Mouse (Mus musculus): ENCODE results near the gene Rpp14. TPM values are rescaled to one million over a fixed set of nuclear protein-coding genes. Genes with fewer than 3 reads are reported as not detected.

Rpp14 gene
- polyA plus RNA-seq, 1 experiment = 47.1 TPM

GRCm38 (mm10) chr14:8038150-8038549, 42.0 kb upstream of the Rpp14 start:
- no peak overlapping the region for H3K4me3 ChIP-seq (ENCODE audit: low read depth, low read length)
- TF ChIP-seq EP300 (IDR thresholded peaks at IDR 0.05; ENCODE audit: insufficient read depth, low read depth, low read length) = no peak
- TF ChIP-seq POLR2A (IDR thresholded peaks at IDR 0.05; ENCODE audit: insufficient read depth, low read length) = no peak
- TF ChIP-seq CTCF (IDR thresholded peaks at IDR 0.05; ENCODE audit: low read depth, low read length) = no peak
- peaks cover 3% of the 10 kb centered on the region for H3K4me1 ChIP-seq (ENCODE audit: control insufficient read depth, insufficient read depth, low read length)
- no peaks in the 10 kb centered on the region for H3K36me3 ChIP-seq (ENCODE audit: control insufficient read depth, insufficient read depth, low read length, poor library complexity, severe bottlenecking)
- no peak overlapping the region for H3K9ac ChIP-seq (ENCODE audit: low read depth, poor library complexity, severe bottlenecking)
- H3K27me3 ChIP-seq (ENCODE audit: control insufficient read depth, insufficient read depth, low read length, poor library complexity, severe bottlenecking) = no peaks in the 10 kb centered on the region
- no peaks in the 10 kb centered on the region for H3K9me3 ChIP-seq (replicated peaks; ENCODE audit: control insufficient read depth, insufficient read depth, low read length, poor library complexity, severe bottlenecking)
- H3K27ac ChIP-seq (ENCODE audit: insufficient read depth, low read length) = no peak overlapping the region

- H3K9ac ChIP-seq (ENCODE audit: low read depth, poor library complexity, severe bottlenecking) = no peak overlapping the region
- no peaks in the 10 kb centered on the region for H3K36me3 ChIP-seq (ENCODE audit: control insufficient read depth, insufficient read depth, low read length, poor library complexity, severe bottlenecking)
- H3K9me3 ChIP-seq (replicated peaks; ENCODE audit: control insufficient read depth, insufficient read depth, low read length, poor library complexity, severe bottlenecking) = no peaks in the 10 kb centered on the region
- H3K27ac ChIP-seq (ENCODE audit: insufficient read depth, low read length) = no peak overlapping the region
- no peaks in the 10 kb centered on the region for H3K27me3 ChIP-seq (ENCODE audit: control insufficient read depth, insufficient read depth, low read length, poor library complexity, severe bottlenecking)
- H3K4me1 ChIP-seq (ENCODE audit: control insufficient read depth, insufficient read depth, low read length) = peaks cover 3% of the 10 kb centered on the region
- H3K4me3 ChIP-seq (ENCODE audit: low read depth, low read length) = no peak overlapping the region
- TF ChIP-seq POLR2A (IDR thresholded peaks at IDR 0.05; ENCODE audit: insufficient read depth, low read length) = no peak
- no peak for TF ChIP-seq EP300 (IDR thresholded peaks at IDR 0.05; ENCODE audit: insufficient read depth, low read depth, low read length)
- TF ChIP-seq CTCF (IDR thresholded peaks at IDR 0.05; ENCODE audit: low read depth, low read length) = no peak
Measured at GRCm38 (mm10) chr14:8038791-8039448, 41.2 kb upstream of the Rpp14 start.

- no peaks in the 10 kb centered on the region for H3K27me3 ChIP-seq (ENCODE audit: control insufficient read depth, insufficient read depth, low read length, poor library complexity, severe bottlenecking)
- peaks cover 3% of the 10 kb centered on the region for H3K4me1 ChIP-seq (ENCODE audit: control insufficient read depth, insufficient read depth, low read length)
- no peak overlapping the region for H3K4me3 ChIP-seq (ENCODE audit: low read depth, low read length)
Measured at GRCm38 (mm10) chr14:8040179-8040578, 40.0 kb upstream of the Rpp14 start.

GRCm38 (mm10) chr14:8040911-8041678, 39.1 kb upstream of the Rpp14 start:
- no peak overlapping the region for H3K4me3 ChIP-seq (ENCODE audit: low read depth, low read length)
- H3K27me3 ChIP-seq (ENCODE audit: control insufficient read depth, insufficient read depth, low read length, poor library complexity, severe bottlenecking) = no peaks in the 10 kb centered on the region
- TF ChIP-seq EP300 (IDR thresholded peaks at IDR 0.05; ENCODE audit: insufficient read depth, low read depth, low read length) (peak; percentile 50; the same call in 1 of the 2 replicates), POLR2A (IDR thresholded peaks at IDR 0.05; ENCODE audit: insufficient read depth, low read length) (no peak), CTCF (IDR thresholded peaks at IDR 0.05; ENCODE audit: low read depth, low read length) (no peak)

More at GRCm38 (mm10) chr14:8040179-8040578, 40.0 kb upstream of the Rpp14 start:
- Histone ChIP-seq H3K9ac (ENCODE audit: low read depth, poor library complexity, severe bottlenecking) (no peak overlapping the region), H3K9me3 (replicated peaks; ENCODE audit: control insufficient read depth, insufficient read depth, low read length, poor library complexity, severe bottlenecking) (no peaks in the 10 kb centered on the region), H3K27ac (ENCODE audit: insufficient read depth, low read length) (no peak overlapping the region), H3K36me3 (ENCODE audit: control insufficient read depth, insufficient read depth, low read length, poor library complexity, severe bottlenecking) (no peaks in the 10 kb centered on the region)
- no peak for TF ChIP-seq EP300 (IDR thresholded peaks at IDR 0.05; ENCODE audit: insufficient read depth, low read depth, low read length)
- no peak for TF ChIP-seq POLR2A (IDR thresholded peaks at IDR 0.05; ENCODE audit: insufficient read depth, low read length)
- TF ChIP-seq CTCF (IDR thresholded peaks at IDR 0.05; ENCODE audit: low read depth, low read length) = no peak

GRCm38 (mm10) chr14:8042120-8042519, 38.0 kb upstream of the Rpp14 start:
- Histone ChIP-seq H3K27ac (ENCODE audit: insufficient read depth, low read length) (no peak overlapping the region), H3K4me1 (ENCODE audit: control insufficient read depth, insufficient read depth, low read length) (peaks cover 3% of the 10 kb centered on the region), H3K36me3 (ENCODE audit: control insufficient read depth, insufficient read depth, low read length, poor library complexity, severe bottlenecking) (no peaks in the 10 kb centered on the region), H3K9ac (ENCODE audit: low read depth, poor library complexity, severe bottlenecking) (no peak overlapping the region), H3K9me3 (replicated peaks; ENCODE audit: control insufficient read depth, insufficient read depth, low read length, poor library complexity, severe bottlenecking) (no peaks in the 10 kb centered on the region), H3K4me3 (ENCODE audit: low read depth, low read length) (no peak overlapping the region), H3K27me3 (ENCODE audit: control insufficient read depth, insufficient read depth, low read length, poor library complexity, severe bottlenecking) (no peaks in the 10 kb centered on the region)
- TF ChIP-seq EP300 (IDR thresholded peaks at IDR 0.05; ENCODE audit: insufficient read depth, low read depth, low read length) (no peak), POLR2A (IDR thresholded peaks at IDR 0.05; ENCODE audit: insufficient read depth, low read length) (no peak), CTCF (IDR thresholded peaks at IDR 0.05; ENCODE audit: low read depth, low read length) (no peak)

More at GRCm38 (mm10) chr14:8040911-8041678, 39.1 kb upstream of the Rpp14 start:
- peaks cover 3% of the 10 kb centered on the region for H3K4me1 ChIP-seq (ENCODE audit: control insufficient read depth, insufficient read depth, low read length)
- H3K36me3 ChIP-seq (ENCODE audit: control insufficient read depth, insufficient read depth, low read length, poor library complexity, severe bottlenecking) = no peaks in the 10 kb centered on the region
- H3K27ac ChIP-seq (ENCODE audit: insufficient read depth, low read length) = peak overlapping the region; percentile 20; the same call in 1 of the 2 replicates
- no peak overlapping the region for H3K9ac ChIP-seq (ENCODE audit: low read depth, poor library complexity, severe bottlenecking)
- H3K9me3 ChIP-seq (replicated peaks; ENCODE audit: control insufficient read depth, insufficient read depth, low read length, poor library complexity, severe bottlenecking) = no peaks in the 10 kb centered on the region

- Histone ChIP-seq H3K9ac (ENCODE audit: low read depth, poor library complexity, severe bottlenecking) (no peak overlapping the region), H3K27ac (ENCODE audit: insufficient read depth, low read length) (no peak overlapping the region), H3K27me3 (ENCODE audit: control insufficient read depth, insufficient read depth, low read length, poor library complexity, severe bottlenecking) (no peaks in the 10 kb centered on the region), H3K4me3 (ENCODE audit: low read depth, low read length) (no peak overlapping the region), H3K4me1 (ENCODE audit: control insufficient read depth, insufficient read depth, low read length) (peaks cover 3% of the 10 kb centered on the region), H3K9me3 (replicated peaks; ENCODE audit: control insufficient read depth, insufficient read depth, low read length, poor library complexity, severe bottlenecking) (no peaks in the 10 kb centered on the region), H3K36me3 (ENCODE audit: control insufficient read depth, insufficient read depth, low read length, poor library complexity, severe bottlenecking) (no peaks in the 10 kb centered on the region)
- TF ChIP-seq EP300 (IDR thresholded peaks at IDR 0.05; ENCODE audit: insufficient read depth, low read depth, low read length) (no peak), CTCF (IDR thresholded peaks at IDR 0.05; ENCODE audit: low read depth, low read length) (no peak), POLR2A (IDR thresholded peaks at IDR 0.05; ENCODE audit: insufficient read depth, low read length) (no peak)
Measured at GRCm38 (mm10) chr14:8042577-8042976, 37.6 kb upstream of the Rpp14 start.

Data from ES-Bruce4 (cell line).